Mouse (Mus musculus): ENCODE data around the gene Taf5l.

DNA sequence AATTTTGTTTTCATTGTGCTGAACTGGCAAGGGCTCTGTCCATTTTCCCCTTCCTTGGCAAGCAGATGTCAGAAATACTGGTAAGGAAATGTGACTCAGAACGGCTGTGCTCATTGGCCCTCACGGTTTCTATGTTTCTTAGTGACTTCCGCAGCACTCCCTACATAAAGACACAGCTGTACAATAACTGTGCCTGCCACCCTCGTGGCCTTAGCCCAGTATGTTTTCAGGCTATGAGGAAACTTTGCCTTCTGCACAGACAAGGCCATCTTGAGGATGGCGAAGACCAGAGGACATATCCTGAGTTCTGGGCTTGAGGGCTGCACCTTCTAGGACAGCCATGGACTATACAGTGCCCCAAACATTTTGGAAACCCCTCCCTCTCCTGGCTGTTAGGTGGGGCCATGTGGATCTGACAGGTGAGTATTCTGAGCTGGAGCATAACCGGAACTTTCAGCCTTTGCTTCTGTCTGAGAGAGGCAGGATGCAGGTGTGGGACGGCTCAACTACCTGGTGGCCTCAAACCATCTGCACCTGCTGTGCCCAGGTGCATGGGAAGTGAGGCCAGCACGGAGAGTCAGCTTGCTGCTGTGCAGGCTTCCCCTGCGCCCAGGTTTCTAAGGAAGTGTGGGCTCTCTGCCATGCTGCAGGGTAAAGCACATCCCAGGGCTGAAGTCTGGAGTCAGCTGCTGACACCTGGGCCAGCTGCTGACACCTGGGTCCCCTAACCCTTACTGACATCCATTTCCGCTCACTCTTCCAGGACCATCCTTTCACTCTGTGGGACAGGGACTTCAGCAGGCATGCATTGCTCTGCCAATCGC lies 35.8 kb upstream of the Taf5l start:
- TF ChIP-seq POLR2A (IDR thresholded peaks at IDR 0.05; ENCODE audit: low read depth, low read length) (no peak), CTCF (IDR thresholded peaks at IDR 0.05; ENCODE audit: extremely low read depth, insufficient read depth, insufficient read length, insufficient replicate concordance) (no peak)

Measured in spleen, adult 2 months (tissue).